Mouse (Mus musculus): ENCODE measurements around the gene Pfn3. TPM values are rescaled to one million over a fixed set of nuclear protein-coding genes. Genes with fewer than 3 reads are reported as not detected.
"Not testable (repeated sequence)": the region's sequence is repeated elsewhere in the genome, so short reads cannot be mapped to it uniquely, and the experiment has no call there.

Gene Pfn3
- polyA plus RNA-seq, 1 experiment from 2014 or later: not detected

DNA sequence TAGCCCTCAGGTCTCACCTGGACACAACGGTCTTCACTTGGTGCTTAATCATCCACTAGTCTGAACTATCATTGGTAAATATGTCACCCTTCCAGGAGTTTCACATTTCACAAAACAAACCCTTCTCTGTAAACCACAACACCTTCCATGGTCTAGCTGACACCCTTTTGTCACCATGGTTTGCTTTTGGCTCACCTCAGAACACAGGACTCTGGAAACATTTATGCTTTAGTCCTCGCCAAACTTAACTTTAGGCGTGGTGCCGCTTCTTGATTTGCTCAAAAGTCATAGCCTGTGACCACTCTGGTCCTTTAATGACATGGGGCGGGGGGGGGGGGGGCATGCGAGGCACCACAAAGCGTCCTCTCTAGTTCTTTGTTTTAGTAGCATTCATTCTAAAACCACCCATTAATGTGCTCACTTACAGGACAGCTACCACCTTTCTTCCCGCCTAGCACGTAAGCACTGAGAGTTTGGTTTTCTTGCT lies 28.8 kb upstream of the Pfn3 start:
- DNase-seq (ENCODE audit: low spot score) (no peak), ATAC-seq (replicated peaks; ENCODE audit: low FRiP score) (no peak)
- Histone ChIP-seq H3K4me1 (replicated peaks; ENCODE audit: control insufficient read depth, insufficient read depth, low read length) (peaks cover 8% of the 10 kb centered on the region; the same call in 1 of the 2 replicates), H3K4me3 (ENCODE audit: low read depth, low read length) (peak overlapping the region; percentile 90), H3K9ac (ENCODE audit: low read length) (peak overlapping the region; percentile 65), H3K36me3 (ENCODE audit: control insufficient read depth, insufficient read depth, low read length) (no peaks in the 10 kb centered on the region), H3K27me3 (ENCODE audit: control insufficient read depth, insufficient read depth, low read length) (no peaks in the 10 kb centered on the region), H3K27ac (ENCODE audit: low read depth, low read length) (no peak overlapping the region; the same call in 1 of the 2 replicates), H3K4me2 (ENCODE audit: low read depth, low read length, severe bottlenecking) (peak overlapping the region; percentile 86), H3K9me3 (ENCODE audit: control insufficient read depth, low read length) (no peaks in the 10 kb centered on the region)
- 49% methylated on average over 9 of the region's 9 CpGs for WGBS

DNA sequence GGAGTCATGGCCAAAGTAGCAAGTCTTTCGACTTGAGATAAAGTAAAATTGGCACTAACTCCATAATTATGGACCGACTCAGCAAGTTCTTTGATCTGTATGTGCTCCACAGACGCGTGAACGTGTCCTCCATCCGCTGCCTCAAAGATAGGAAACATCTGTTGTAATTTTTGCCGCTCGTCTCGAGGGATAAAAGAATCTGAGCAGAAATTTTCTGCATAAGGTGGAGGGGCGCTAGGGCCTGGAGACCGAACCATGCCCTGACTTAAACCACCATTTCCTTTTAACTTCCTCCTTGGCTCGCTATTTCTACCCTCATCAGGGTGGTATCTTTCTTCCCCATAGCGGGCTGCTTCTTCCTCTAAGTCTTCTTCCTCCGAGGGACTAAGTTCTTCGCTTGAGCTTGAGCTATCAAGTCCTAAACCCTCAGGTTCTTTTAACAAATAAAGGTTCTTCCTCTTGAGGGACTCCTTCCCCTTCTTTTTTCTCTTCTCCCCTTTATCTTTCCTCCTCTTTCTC lies 22.1 kb upstream of the Pfn3 start:
- H3K4me1 ChIP-seq (replicated peaks; ENCODE audit: control insufficient read depth, insufficient read depth, low read length); H3K9ac ChIP-seq (ENCODE audit: low read length); H3K4me2 ChIP-seq (ENCODE audit: low read depth, low read length, severe bottlenecking); H3K36me3 ChIP-seq (ENCODE audit: control insufficient read depth, insufficient read depth, low read length); DNase-seq (ENCODE audit: low spot score); H3K4me3 ChIP-seq (ENCODE audit: low read depth, low read length); ATAC-seq (replicated peaks; ENCODE audit: low FRiP score); H3K27me3 ChIP-seq (ENCODE audit: control insufficient read depth, insufficient read depth, low read length); H3K9me3 ChIP-seq (ENCODE audit: control insufficient read depth, low read length); H3K27ac ChIP-seq (ENCODE audit: low read depth, low read length): not testable (repeated sequence)
- WGBS: 89% methylated on average over 14 of the region's 15 CpGs

DNA sequence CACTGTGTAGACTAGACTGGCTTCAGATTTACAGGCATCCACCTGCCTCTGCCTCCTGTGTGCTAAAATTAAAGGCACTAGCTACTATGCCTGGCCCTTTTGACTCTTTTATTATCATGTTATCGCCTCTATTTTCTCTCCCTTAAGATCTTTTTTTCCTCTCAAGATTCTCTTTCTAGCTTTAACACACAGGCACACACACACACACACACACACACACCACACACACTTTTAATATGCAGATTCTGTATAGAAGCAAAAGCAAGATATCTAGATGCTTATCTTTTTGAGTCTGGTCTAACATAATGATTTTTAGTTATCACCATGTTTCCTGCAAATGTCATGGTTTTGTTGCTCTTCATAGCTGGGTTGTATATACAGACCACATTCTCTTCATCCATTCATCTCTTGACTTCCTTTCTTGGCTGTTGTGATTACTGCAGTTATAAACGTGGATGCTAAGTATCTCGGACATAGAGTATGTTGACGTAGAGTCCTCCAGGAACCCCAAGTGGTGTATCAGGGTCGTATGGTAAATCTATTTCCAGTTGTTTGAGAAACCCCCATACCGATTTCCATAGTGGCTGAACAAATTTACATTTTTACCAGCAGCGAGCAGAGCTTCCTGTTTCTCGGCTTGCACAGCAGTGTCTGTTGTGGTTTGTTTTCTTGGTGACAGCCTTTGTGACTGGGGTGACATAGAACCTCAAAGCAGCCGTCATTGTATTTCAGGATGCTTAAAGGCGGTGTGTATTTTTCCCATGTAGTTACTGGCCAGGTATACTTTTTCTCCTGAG lies 17.1 kb upstream of the Pfn3 start:
- H3K4me3 ChIP-seq (ENCODE audit: low read depth, low read length): no peak overlapping the region
- no peak overlapping the region for H3K27ac ChIP-seq (ENCODE audit: low read depth, low read length)
- no peaks in the 10 kb centered on the region for H3K9me3 ChIP-seq (ENCODE audit: control insufficient read depth, low read length)
- no peaks in the 10 kb centered on the region for H3K27me3 ChIP-seq (ENCODE audit: control insufficient read depth, insufficient read depth, low read length)
- H3K4me1 ChIP-seq (replicated peaks; ENCODE audit: control insufficient read depth, insufficient read depth, low read length): no peaks in the 10 kb centered on the region
- ATAC-seq (replicated peaks; ENCODE audit: low FRiP score) (no peak), DNase-seq (ENCODE audit: low spot score) (no peak)
- no peak overlapping the region for H3K4me2 ChIP-seq (ENCODE audit: low read depth, low read length, severe bottlenecking)
- no peak overlapping the region for H3K9ac ChIP-seq (ENCODE audit: low read length)
- H3K36me3 ChIP-seq (ENCODE audit: control insufficient read depth, insufficient read depth, low read length): no peaks in the 10 kb centered on the region
- WGBS: 84% methylated on average over 10 of the region's 10 CpGs

DNA sequence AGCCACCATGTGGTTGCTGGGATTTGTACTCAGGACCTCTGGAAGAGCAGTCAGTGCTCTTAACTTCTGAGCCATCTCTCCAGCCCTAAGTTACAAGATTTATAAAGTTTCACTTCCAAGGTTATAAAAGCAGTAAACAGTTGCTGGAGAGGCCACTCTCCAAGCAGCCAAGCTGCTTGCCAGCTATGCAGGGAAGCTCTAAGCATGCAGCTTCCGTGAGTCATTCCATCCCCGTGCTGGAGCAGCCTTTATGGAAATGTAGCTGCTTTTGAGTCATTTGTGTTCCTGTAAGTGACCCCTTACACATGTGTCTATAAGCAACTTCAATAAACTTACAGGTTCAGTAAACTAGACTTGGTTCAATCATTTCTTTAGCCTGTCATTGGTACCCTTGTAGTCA lies 15.5 kb upstream of the Pfn3 start:
- DNase-seq (ENCODE audit: low spot score): no peak
- Histone ChIP-seq H3K27me3 (ENCODE audit: control insufficient read depth, insufficient read depth, low read length) (no peaks in the 10 kb centered on the region), H3K4me1 (replicated peaks; ENCODE audit: control insufficient read depth, insufficient read depth, low read length) (no peaks in the 10 kb centered on the region), H3K4me2 (ENCODE audit: low read depth, low read length, severe bottlenecking) (no peak overlapping the region), H3K27ac (ENCODE audit: low read depth, low read length) (no peak overlapping the region), H3K36me3 (ENCODE audit: control insufficient read depth, insufficient read depth, low read length) (no peaks in the 10 kb centered on the region), H3K9ac (ENCODE audit: low read length) (no peak overlapping the region), H3K9me3 (ENCODE audit: control insufficient read depth, low read length) (no peaks in the 10 kb centered on the region), H3K4me3 (ENCODE audit: low read depth, low read length) (no peak overlapping the region)
- whole genome bisulfite sequencing: 83% methylated on average over 2 of the region's 2 CpGs
- no peak for ATAC-seq (replicated peaks; ENCODE audit: low FRiP score)

DNA sequence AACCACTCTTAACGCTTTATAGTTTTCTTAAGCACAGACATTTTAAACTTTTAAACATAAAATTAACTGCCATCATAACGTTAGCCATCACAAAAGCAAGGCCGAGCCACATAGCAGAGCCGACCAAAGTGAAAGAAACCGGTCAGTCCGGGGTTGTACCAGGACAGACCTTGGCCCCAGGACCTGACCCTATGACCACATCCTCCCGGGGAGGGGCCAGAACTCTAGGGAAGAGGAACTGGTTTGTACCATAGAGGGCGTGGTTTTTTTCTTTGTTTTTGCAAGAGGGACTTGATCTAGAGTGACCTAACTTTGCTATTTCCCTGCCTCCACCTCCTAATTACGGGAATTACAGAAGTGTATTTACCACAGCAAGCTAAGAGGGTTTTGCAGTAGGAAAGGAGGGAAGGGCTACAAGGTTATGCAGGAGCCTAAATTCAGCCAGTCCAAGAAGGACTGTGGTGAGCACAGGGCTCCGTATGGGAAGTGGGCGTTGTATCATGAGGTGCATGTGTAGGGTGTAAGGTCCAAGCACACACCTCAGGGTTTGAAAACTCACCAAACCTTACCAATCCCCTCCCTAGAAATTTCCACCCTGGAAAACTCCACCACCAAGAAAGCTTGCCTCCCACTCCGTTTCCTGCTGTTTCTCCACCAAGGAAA lies 14.3 kb upstream of the Pfn3 start:
- no peak overlapping the region for H3K4me2 ChIP-seq (ENCODE audit: low read depth, low read length, severe bottlenecking)
- H3K27ac ChIP-seq (ENCODE audit: low read depth, low read length): no peak overlapping the region
- H3K4me3 ChIP-seq (ENCODE audit: low read depth, low read length): no peak overlapping the region
- H3K4me1 ChIP-seq (replicated peaks; ENCODE audit: control insufficient read depth, insufficient read depth, low read length): no peaks in the 10 kb centered on the region
- WGBS: 76% methylated on average over 12 of the region's 12 CpGs
- no peak for DNase-seq (ENCODE audit: low spot score)
- H3K9ac ChIP-seq (ENCODE audit: low read length): no peak overlapping the region
- no peaks in the 10 kb centered on the region for H3K36me3 ChIP-seq (ENCODE audit: control insufficient read depth, insufficient read depth, low read length)
- H3K27me3 ChIP-seq (ENCODE audit: control insufficient read depth, insufficient read depth, low read length): no peaks in the 10 kb centered on the region
- ATAC-seq (replicated peaks; ENCODE audit: low FRiP score): no peak
- H3K9me3 ChIP-seq (ENCODE audit: control insufficient read depth, low read length): no peaks in the 10 kb centered on the region

DNA sequence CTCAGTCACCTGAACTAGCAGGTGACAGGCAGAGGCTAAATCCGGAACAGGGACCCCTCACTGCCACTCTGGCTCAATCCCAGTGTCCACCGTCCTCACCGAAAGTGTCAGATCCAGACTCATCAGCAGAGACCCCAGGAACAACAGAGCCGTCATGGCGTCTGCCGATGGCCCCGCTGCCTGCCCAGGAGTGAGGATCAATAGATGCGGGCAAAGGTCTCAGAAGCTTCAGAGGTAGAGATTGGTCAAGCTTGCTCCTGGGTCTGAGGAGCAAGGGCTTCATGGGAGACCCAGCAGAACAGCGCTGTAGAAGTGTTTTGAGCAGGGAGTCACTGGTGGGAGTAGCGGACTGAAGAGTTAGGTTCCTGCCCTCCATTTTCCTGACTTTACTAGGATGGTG lies 11.6 kb upstream of the Pfn3 start, which contains the start of gene F12:
Gene F12, minus strand, starts transcription at position 181 of the 400 bp plus-strand sequence.
- 89% methylated on average over 10 of the region's 10 CpGs for WGBS
- no peak within 1 kb of the TSS for H3K4me3 ChIP-seq (ENCODE audit: low read depth, low read length)
- no peaks in the 10 kb centered on the region for H3K9me3 ChIP-seq (ENCODE audit: control insufficient read depth, low read length)
- no peaks in the 10 kb centered on the region for H3K4me1 ChIP-seq (replicated peaks; ENCODE audit: control insufficient read depth, insufficient read depth, low read length)
- no peak within 1 kb of the TSS for H3K4me2 ChIP-seq (ENCODE audit: low read depth, low read length, severe bottlenecking)
- ATAC-seq (replicated peaks; ENCODE audit: low FRiP score) (no peak), DNase-seq (ENCODE audit: low spot score) (no peak)
- no peak within 1 kb of the TSS for H3K27ac ChIP-seq (ENCODE audit: low read depth, low read length)
- no peak within 1 kb of the TSS for H3K9ac ChIP-seq (ENCODE audit: low read length)
- H3K36me3 ChIP-seq (ENCODE audit: control insufficient read depth, insufficient read depth, low read length): no peaks in the 10 kb centered on the region
- H3K27me3 ChIP-seq (ENCODE audit: control insufficient read depth, insufficient read depth, low read length): peaks cover 7% of the 10 kb centered on the region

DNA sequence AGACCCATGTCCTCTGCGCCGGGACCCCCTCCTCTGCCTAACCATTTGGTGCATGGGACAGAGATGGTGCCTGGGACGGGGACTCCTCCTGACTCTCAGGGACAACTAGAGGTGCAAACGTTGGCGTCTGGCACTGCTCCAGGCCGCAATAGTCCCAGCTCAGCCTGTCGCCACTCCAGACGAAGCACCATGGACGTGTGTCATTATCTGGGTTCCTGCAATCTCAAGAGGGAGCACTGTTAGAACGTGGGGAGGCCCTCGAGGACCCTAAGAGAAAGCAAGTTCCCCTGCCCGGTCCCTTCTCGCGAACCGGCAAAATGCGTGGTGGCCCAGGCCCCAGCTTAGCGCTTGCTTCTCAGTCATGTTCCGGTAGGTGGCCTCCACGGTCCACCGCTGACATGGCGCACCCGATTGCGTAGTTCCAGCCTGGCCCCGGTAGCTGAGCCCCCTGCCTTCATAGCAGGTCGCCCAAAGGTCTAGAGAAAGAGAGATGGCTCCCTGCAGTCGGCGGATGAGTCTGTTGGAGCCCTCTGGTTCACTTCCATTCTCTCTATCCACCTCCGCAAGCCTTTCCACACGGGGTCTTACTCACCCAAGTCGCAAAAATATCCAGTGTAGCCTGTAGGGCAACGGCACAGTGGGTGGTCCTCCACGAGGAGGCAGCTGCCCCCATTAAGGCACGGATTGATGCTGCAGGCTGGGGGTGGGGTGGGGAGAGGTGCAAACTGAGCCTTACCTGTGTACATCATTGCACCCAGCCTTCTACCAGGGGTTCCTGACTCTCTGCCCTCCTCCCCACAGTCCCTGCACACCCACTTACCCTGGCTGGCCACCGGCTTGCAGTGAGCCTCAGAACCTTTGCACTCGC lies 6.1 kb upstream of the Pfn3 start:
- H3K36me3 ChIP-seq (ENCODE audit: control insufficient read depth, insufficient read depth, low read length): no peaks in the 10 kb centered on the region
- H3K4me2 ChIP-seq (ENCODE audit: low read depth, low read length, severe bottlenecking): peak overlapping the region; percentile 32; the same call in 1 of the 2 replicates
- DNase-seq (ENCODE audit: low spot score) (peak; percentile 80), ATAC-seq (replicated peaks; ENCODE audit: low FRiP score) (no peak)
- WGBS: 18% methylated on average over 35 of the region's 35 CpGs
- H3K9me3 ChIP-seq (ENCODE audit: control insufficient read depth, low read length): no peaks in the 10 kb centered on the region
- peak overlapping the region; percentile 8; the same call in 1 of the 2 replicates for H3K4me3 ChIP-seq (ENCODE audit: low read depth, low read length)
- H3K4me1 ChIP-seq (replicated peaks; ENCODE audit: control insufficient read depth, insufficient read depth, low read length): no peaks in the 10 kb centered on the region; the same call in 1 of the 2 replicates
- H3K9ac ChIP-seq (ENCODE audit: low read length): peak overlapping the region; percentile 14
- peaks cover 38% of the 10 kb centered on the region for H3K27me3 ChIP-seq (ENCODE audit: control insufficient read depth, insufficient read depth, low read length)
- no peak overlapping the region for H3K27ac ChIP-seq (ENCODE audit: low read depth, low read length)

Measured in forebrain, embryonic 11.5 days (tissue).